Mouse (Mus musculus): ENCODE data around the gene Rhoj.

DNA sequence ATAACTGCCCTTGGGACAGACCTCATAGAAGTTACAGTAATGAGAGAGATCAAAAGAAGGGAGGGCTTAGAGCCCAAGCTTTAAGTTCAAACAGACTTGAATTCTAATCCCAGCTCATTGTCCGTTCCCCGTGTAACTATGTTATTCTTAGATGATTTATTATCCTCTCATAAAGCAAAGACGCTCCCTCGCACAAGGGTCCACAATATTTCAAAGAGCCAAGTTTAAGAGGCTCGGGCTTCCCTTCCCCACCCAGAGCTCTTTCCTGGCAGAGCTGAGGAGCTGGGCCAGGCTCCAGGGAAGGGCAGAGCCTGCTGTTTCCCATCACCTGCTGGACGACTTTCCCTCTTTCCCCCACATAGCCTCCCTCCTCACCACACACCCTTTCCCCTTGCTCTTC is 44.3 kb downstream of the Rhoj start:
- TF ChIP-seq MAX (IDR thresholded peaks at IDR 0.05): no peak
- no peak for TF ChIP-seq CEBPB (IDR thresholded peaks at IDR 0.05; ENCODE audit: low read depth)
